Mouse (Mus musculus): Measurements from ENCODE around the gene Klf1. TPM values are rescaled to one million over a fixed set of nuclear protein-coding genes. Genes with fewer than 3 reads are reported as not detected.

Klf1 gene
- polyA plus RNA-seq, 1 experiment: 0.31 TPM

- Histone ChIP-seq H3K4me3 (replicated peaks; ENCODE audit: insufficient read depth, low read depth, low read length) (peak overlapping the region; percentile 95), H3K4me1 (ENCODE audit: control insufficient read depth, insufficient read depth, low read length) (peaks cover 17% of the 10 kb centered on the region), H3K27me3 (ENCODE audit: control insufficient read depth, insufficient read depth, low read length) (no peaks in the 10 kb centered on the region), H3K27ac (ENCODE audit: insufficient read depth, low read length) (peak overlapping the region; percentile 77)
- TF ChIP-seq CTCF (IDR thresholded peaks at IDR 0.05; ENCODE audit: borderline replicate concordance, insufficient read depth, low read depth, low read length): no peak; the same call in 1 of the 2 replicates
- TF ChIP-seq POLR2A (IDR thresholded peaks at IDR 0.05; ENCODE audit: borderline replicate concordance, insufficient read depth, low read length): no peak
- DNase-seq: no peak
- 48% methylated on average over 13 of the region's 13 CpGs for WGBS
Observed at GRCm38 (mm10) chr8:84937620-84938485, 36.1 kb downstream of the Klf1 start.

DNA sequence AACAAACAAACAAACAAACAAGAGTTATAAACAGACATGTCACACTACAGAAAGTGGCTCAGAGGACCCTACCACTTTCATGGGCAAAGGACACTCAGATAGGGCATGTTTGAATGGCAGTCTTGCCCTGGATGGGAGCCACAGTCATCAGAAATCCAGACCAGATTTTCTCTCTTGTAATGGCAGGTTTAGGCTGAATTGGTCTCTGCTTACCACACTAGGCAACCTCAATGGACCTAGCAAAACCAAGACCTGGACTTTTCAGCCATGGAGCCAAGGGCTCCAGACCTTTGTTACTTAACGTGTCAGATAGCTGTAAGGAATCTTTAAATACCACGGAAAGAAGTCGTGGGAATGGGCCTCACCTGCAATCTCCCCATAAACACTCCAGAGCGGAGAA, 42.0 kb downstream of the Klf1 start:
- WGBS: 41% methylated on average over 4 of the region's 4 CpGs
- H3K27me3 ChIP-seq (ENCODE audit: control insufficient read depth, insufficient read depth, low read length): no peaks in the 10 kb centered on the region
- H3K4me3 ChIP-seq (replicated peaks; ENCODE audit: insufficient read depth, low read depth, low read length): no peak overlapping the region
- no peak overlapping the region for H3K27ac ChIP-seq (ENCODE audit: insufficient read depth, low read length)
- no peak for DNase-seq
- peaks cover 6% of the 10 kb centered on the region; the same call in 1 of the 2 replicates for H3K4me1 ChIP-seq (ENCODE audit: control insufficient read depth, insufficient read depth, low read length)
- no peak for TF ChIP-seq CTCF (IDR thresholded peaks at IDR 0.05; ENCODE audit: borderline replicate concordance, insufficient read depth, low read depth, low read length)
- no peak for TF ChIP-seq POLR2A (IDR thresholded peaks at IDR 0.05; ENCODE audit: borderline replicate concordance, insufficient read depth, low read length)

DNA sequence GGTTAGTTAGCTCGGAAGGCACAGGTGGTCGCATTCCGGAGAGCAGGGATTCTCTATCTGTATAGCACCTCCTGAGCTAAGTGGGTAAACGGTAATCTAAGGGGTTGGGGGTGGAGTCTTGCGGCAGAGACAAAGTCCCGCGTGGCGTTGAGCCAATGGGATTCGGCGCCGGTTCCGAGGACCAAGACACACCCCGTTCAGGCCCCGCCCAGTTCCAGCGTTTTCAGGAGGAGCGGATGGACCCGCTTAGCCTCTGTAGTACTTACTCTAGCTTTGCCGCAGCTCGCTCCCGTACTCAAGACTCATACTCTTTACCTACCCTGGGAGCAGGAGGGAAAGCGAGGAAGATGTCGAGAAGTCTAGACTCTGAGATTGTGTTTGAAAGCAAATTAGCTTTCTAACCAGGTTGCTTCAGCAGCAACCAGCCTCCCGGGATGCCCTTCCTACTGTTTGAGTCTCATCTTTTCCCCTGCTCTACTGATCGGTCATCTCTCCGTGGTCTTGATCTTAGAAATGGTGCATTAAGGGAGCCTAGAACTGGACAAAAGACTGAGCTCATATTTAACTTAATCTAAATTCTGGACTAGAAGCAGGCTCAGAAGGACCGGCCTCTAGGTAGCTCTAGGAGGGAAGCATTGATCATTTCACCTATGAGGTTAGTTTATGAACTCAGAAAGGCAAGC, 42.9 kb downstream of the Klf1 start:
- TF ChIP-seq CTCF (IDR thresholded peaks at IDR 0.05; ENCODE audit: borderline replicate concordance, insufficient read depth, low read depth, low read length) (no peak), POLR2A (IDR thresholded peaks at IDR 0.05; ENCODE audit: borderline replicate concordance, insufficient read depth, low read length) (peak; percentile 27; the same call in 1 of the 2 replicates)
- Histone ChIP-seq H3K4me1 (ENCODE audit: control insufficient read depth, insufficient read depth, low read length) (peaks cover 6% of the 10 kb centered on the region; the same call in 1 of the 2 replicates), H3K4me3 (replicated peaks; ENCODE audit: insufficient read depth, low read depth, low read length) (peak overlapping the region; percentile 74), H3K27me3 (ENCODE audit: control insufficient read depth, insufficient read depth, low read length) (no peaks in the 10 kb centered on the region), H3K27ac (ENCODE audit: insufficient read depth, low read length) (no peak overlapping the region)
- DNase-seq: peak; percentile 81 to 83
- WGBS: 2% methylated on average over 26 of the region's 26 CpGs

GRCm38 (mm10) chr8:84945235-84945632, 43.5 kb downstream of the Klf1 start:
- Histone ChIP-seq H3K27me3 (ENCODE audit: control insufficient read depth, insufficient read depth, low read length) (no peaks in the 10 kb centered on the region), H3K4me1 (ENCODE audit: control insufficient read depth, insufficient read depth, low read length) (peaks cover 6% of the 10 kb centered on the region; the same call in 1 of the 2 replicates), H3K27ac (ENCODE audit: insufficient read depth, low read length) (no peak overlapping the region), H3K4me3 (replicated peaks; ENCODE audit: insufficient read depth, low read depth, low read length) (peak overlapping the region; percentile 74)
- TF ChIP-seq POLR2A (IDR thresholded peaks at IDR 0.05; ENCODE audit: borderline replicate concordance, insufficient read depth, low read length): no peak
- peak; percentile 7; the same call in 1 of the 2 replicates for TF ChIP-seq CTCF (IDR thresholded peaks at IDR 0.05; ENCODE audit: borderline replicate concordance, insufficient read depth, low read depth, low read length)
- peak; percentile 62 to 66 for DNase-seq
- 2% methylated on average over 11 of the region's 11 CpGs for WGBS

DNA sequence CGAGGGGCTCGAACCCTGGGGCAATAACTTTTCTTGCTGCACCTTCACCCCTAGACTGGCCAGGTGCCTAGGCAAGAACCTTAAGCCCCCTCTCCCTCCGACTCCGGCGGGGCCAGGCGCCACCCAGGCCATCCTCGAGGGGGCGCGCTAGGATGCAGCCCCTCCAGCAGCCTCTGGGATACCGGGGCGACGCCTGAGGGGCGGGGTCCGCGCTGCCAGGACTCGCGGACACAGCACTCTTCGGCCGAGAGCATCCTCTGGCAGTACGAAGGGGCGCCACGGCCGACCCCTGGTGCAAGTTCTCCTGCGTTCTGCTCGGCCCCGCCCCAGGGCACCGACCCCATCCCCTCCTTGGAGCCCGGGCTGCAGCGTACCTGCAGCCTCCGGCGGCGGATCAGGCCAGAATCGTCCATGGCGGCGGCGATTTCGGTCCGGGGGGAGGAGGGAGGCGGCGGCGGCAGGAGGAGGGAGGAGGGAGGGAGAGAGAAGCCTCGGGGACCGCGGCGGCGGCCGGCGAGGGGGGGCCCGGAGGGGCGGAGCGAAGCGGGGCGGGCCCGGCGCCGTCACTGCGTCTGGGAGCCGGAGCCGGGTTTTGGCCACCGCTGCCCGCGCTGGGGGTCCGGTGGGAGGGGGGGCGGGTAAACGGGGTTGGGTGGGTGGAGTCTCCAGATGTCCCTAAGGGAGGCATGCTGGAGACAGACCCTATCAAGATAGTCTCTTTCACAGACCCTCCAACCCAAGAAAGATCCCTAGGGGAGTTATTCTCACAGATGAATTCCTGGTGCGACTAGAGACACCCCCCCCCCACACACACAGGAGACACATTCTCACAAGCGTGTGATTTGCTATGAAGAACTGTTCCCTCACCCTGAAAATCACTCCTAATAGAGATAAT, 44.2 kb downstream of the Klf1 start:
- no peaks in the 10 kb centered on the region for H3K27me3 ChIP-seq (ENCODE audit: control insufficient read depth, insufficient read depth, low read length)
- H3K4me1 ChIP-seq (ENCODE audit: control insufficient read depth, insufficient read depth, low read length): peaks cover 6% of the 10 kb centered on the region; the same call in 1 of the 2 replicates
- H3K4me3 ChIP-seq (replicated peaks; ENCODE audit: insufficient read depth, low read depth, low read length): peak overlapping the region; percentile 74
- TF ChIP-seq POLR2A (IDR thresholded peaks at IDR 0.05; ENCODE audit: borderline replicate concordance, insufficient read depth, low read length) (no peak), CTCF (IDR thresholded peaks at IDR 0.05; ENCODE audit: borderline replicate concordance, insufficient read depth, low read depth, low read length) (peak; percentile 32; the same call in 1 of the 2 replicates)
- peak; percentile 71 to 74 for DNase-seq
- WGBS: 1% methylated on average over 60 of the region's 67 CpGs
- no peak overlapping the region for H3K27ac ChIP-seq (ENCODE audit: insufficient read depth, low read length)

- H3K27ac ChIP-seq (ENCODE audit: insufficient read depth, low read length): no peak within 1 kb of the TSS; the same call in 1 of the 2 replicates
- no peaks in the 10 kb centered on the region for H3K27me3 ChIP-seq (ENCODE audit: control insufficient read depth, insufficient read depth, low read length)
- peaks cover 6% of the 10 kb centered on the region; the same call in 1 of the 2 replicates for H3K4me1 ChIP-seq (ENCODE audit: control insufficient read depth, insufficient read depth, low read length)
- peak within 1 kb of the TSS; percentile 74 for H3K4me3 ChIP-seq (replicated peaks; ENCODE audit: insufficient read depth, low read depth, low read length)
- peak; percentile 86 for TF ChIP-seq CTCF (IDR thresholded peaks at IDR 0.05; ENCODE audit: borderline replicate concordance, insufficient read depth, low read depth, low read length)
- TF ChIP-seq POLR2A (IDR thresholded peaks at IDR 0.05; ENCODE audit: borderline replicate concordance, insufficient read depth, low read length): no peak
- DNase-seq: peak; percentile 70 to 76
- 5% methylated on average over 17 of the region's 17 CpGs for WGBS
Observed at GRCm38 (mm10) chr8:84946528-84947240, 45.0 kb downstream of the Klf1 start, which contains the start of gene Rtbdn. TSS of gene Rtbdn (plus strand) at chr8:84946991.

Data from cerebellum, adult 2 months (tissue).